Mouse (Mus musculus) inflammation-experienced regulatory T-cells, adult 6 months (primary cell): ENCODE data around the gene Golga3. TPM values are rescaled to one million over a fixed set of nuclear protein-coding genes. Genes with fewer than 3 reads are reported as not detected.
A peak's percentile ranks its signal among the peaks of the same experiment; 100 is the strongest.

Experiments used
- ATAC-seq: one replicate; pipeline ENCODE4 v1.8.0; 2017
- polyA plus RNA-seq, 3 experiments: library from polyadenylated mRNA; unstranded; fragments of 100-300 nt; shearing (Covaris generic); gene quantifications; one replicate each; pipeline ENCODE4 v1.2.1; 2017

Golga3 gene
- polyA plus RNA-seq = 10 to 100 TPM; 18.9 to 22.7 (median 21.9) TPM

GRCm38 (mm10) chr5:110176362-110177020 is at the start of gene Golga3:
Golga3 (plus strand) TSS chr5:110176701.
- peak; percentile 97 for ATAC-seq

GRCm38 (mm10) chr5:110135293-110136086 is 41.0 kb upstream of the Golga3 start, which contains the start of gene Chfr:
Chfr (plus strand) TSS chr5:110135842.
- ATAC-seq = peak; percentile 95

- no peak for ATAC-seq
Observed at GRCm38 (mm10) chr5:110136087-110136464, 40.4 kb upstream of the Golga3 start.

GRCm38 (mm10) chr5:110137816-110138215 is 38.7 kb upstream of the Golga3 start:
- no peak for ATAC-seq

GRCm38 (mm10) chr5:110139325-110139724 is 37.2 kb upstream of the Golga3 start:
- ATAC-seq = no peak

- ATAC-seq = no peak
Observed at GRCm38 (mm10) chr5:110140424-110140823, 36.1 kb upstream of the Golga3 start.

- no peak for ATAC-seq
Observed at GRCm38 (mm10) chr5:110142309-110142708, 34.2 kb upstream of the Golga3 start.

- ATAC-seq = no peak
Observed at GRCm38 (mm10) chr5:110143007-110143406, 33.5 kb upstream of the Golga3 start.

GRCm38 (mm10) chr5:110169374-110169773 is 7.1 kb upstream of the Golga3 start:
- ATAC-seq = no peak

- peak; percentile 24 for ATAC-seq
Observed at GRCm38 (mm10) chr5:110177021-110177420, 520 bp downstream of the Golga3 start.

GRCm38 (mm10) chr5:110178628-110179027 is 2.1 kb downstream of the Golga3 start:
- ATAC-seq = no peak

GRCm38 (mm10) chr5:110181716-110182115 is 5.2 kb downstream of the Golga3 start:
- ATAC-seq = no peak

- no peak for ATAC-seq
Observed at GRCm38 (mm10) chr5:110203164-110203895, 26.8 kb downstream of the Golga3 start.

- peak; percentile 56 for ATAC-seq
Observed at GRCm38 (mm10) chr5:110204777-110205176, 28.3 kb downstream of the Golga3 start.

GRCm38 (mm10) chr5:110211312-110211711 is 34.8 kb downstream of the Golga3 start:
- no peak for ATAC-seq

- ATAC-seq = no peak
Observed at GRCm38 (mm10) chr5:110216780-110217179, 40.3 kb downstream of the Golga3 start.

GRCm38 (mm10) chr5:110220331-110220730 is 43.8 kb downstream of the Golga3 start:
- no peak for ATAC-seq

- ATAC-seq = no peak
Observed at GRCm38 (mm10) chr5:110222757-110223156, 46.3 kb downstream of the Golga3 start.

GRCm38 (mm10) chr5:110225056-110225455 is 48.6 kb downstream of the Golga3 start:
- no peak for ATAC-seq

GRCm38 (mm10) chr5:110227336-110227883 is 50.9 kb downstream of the Golga3 start:
- ATAC-seq = no peak

- ATAC-seq = no peak
Observed at GRCm38 (mm10) chr5:110230401-110230779, 53.9 kb downstream of the Golga3 start.

- peak; percentile 89 for ATAC-seq
Observed at GRCm38 (mm10) chr5:110230780-110231461, 54.4 kb downstream of the Golga3 start, which contains the start of gene Ankle2. Ankle2 (plus strand) TSS chr5:110231004.
